Mouse (Mus musculus) erythroblast, adult 5-6 weeks (primary cell): Measurements from ENCODE around the gene Olfr577. TPM values are rescaled to one million over a fixed set of nuclear protein-coding genes. Genes with fewer than 3 reads are reported as not detected.
A peak's percentile ranks its signal among the peaks of the same experiment; 100 is the strongest.

Source experiments
- ATAC-seq: replicated peaks from 2 replicates; pipeline ENCODE4 v1.8.0; 2016; ENCODE audit warnings: moderate number of reproducible peaks, mild to moderate bottlenecking, moderate TSS enrichment, inconsistent platforms; ENCODE audit not compliant: poor library complexity, low FRiP score, severe bottlenecking
- total RNA-seq, 2 experiments: library from RNA; stranded (forward) in 1 of 2; stranded (reverse) in 1 of 2; fragments of 150-400 nt in 1 of 2; fragments of 200-764, 138-1000 nt in 1 of 2; gene quantifications; 2 replicates each; pipeline versions ENCODE4 v1.2.3 to v1.2.4; 2015 to 2017; ENCODE audit warnings: low replicate concordance in 2 of 2

The Olfr577 gene
- not detected in 2 replicates for total RNA-seq (2015; ENCODE audit: low replicate concordance)
- total RNA-seq (2017; ENCODE audit: low replicate concordance) = not detected in 2 replicates

GRCm38 (mm10) chr7:102975843-102976242 lies at the start of gene Olfr577:
Olfr577 (minus strand) TSS chr7:102975943.
- no peak for ATAC-seq

DNA sequence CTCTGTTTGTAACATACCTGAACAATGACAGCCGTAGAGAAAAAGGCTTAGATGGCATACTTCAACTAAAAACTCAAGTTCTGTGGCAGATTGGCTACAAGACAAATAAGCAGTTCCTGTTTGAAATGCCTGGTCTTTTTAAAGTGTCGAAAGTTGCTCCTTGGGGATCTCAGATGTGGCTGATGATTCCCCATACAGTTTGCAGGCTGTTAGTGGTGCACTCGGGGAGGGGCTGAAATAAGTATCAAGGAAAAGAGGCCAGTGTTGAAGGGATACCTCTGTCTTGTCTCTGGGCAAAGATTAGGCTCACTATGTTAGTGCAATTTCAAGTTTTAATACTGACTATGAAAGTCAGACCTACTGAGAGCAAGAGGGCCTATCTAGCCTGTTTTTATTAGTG lies 13.5 kb upstream of the Olfr577 start, which contains the start of gene Olfr578:
Olfr578 (minus strand) TSS at position 101 of the 400 bp plus-strand sequence.
- ATAC-seq = no peak

- no peak for ATAC-seq
These were observed 1.3 kb downstream of the Olfr577 start for GRCm38 (mm10) chr7:102974399-102974798.

- ATAC-seq = no peak
These were observed 13.4 kb downstream of the Olfr577 start, which contains the start of gene Olfr576 for GRCm38 (mm10) chr7:102962360-102962759. Olfr576 (plus strand) TSS chr7:102962660.

DNA sequence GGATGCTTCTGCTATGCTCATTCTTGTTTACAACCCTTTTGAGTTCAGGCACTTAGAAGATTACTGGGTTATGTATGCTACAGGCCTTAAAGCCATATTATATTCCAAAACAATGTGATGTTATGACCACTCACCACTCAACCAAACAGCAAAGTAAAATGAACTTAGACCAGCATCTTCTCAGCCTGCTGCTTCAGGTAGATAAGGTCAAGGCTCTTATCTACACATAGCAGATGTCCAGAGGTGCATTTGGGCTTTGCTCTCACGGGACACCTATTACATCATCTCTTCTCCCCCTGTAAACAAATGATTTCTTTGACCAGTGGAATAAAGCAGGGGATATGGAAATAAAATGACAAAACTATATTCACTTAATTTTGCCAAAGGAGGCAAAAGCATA lies 17.1 kb downstream of the Olfr577 start, which contains the start of gene Olfr575:
Olfr575 (minus strand) TSS at position 183 of the 400 bp plus-strand sequence.
- peak; percentile 69; the same call in 1 of the 2 replicates for ATAC-seq

DNA sequence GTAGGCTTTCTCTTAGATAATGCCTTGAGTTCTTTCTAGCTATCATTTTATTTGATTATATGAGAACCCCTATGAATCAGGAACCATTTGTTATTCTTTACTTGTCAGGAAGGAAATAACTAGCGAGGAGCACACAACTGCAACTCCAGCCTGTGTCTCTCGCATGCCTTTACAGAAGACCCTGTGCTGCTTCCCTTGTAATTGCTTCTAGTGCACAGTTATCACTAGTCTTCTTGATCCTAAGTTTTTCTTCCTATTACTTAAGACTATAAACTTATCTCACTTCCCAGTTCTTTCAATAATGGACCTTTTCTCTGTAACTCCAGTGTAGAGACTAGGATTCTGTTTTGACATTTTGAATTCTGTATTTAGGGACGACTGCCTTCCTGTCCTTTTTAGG lies 17.6 kb downstream of the Olfr577 start:
- ATAC-seq = no peak

DNA sequence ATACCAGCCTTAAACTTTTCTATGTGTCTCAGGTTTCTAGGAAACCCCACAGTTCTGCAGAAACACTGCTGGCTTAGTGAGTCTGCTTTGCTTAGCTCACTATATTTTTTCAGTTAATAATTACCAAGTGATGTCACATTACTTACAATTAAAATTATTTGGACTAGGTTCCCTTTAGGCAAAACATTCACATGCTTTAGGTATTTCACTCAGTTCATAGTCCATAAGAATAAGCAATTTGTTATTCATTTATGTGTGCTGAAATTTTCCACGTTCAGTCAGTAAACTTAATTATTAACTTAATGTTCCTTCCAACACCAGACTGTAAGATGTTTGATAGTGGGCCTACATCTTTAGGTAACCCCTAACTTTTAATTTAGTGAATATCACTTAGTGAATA lies 25.0 kb downstream of the Olfr577 start:
- ATAC-seq = no peak

- no peak for ATAC-seq
These were observed 27.6 kb downstream of the Olfr577 start, which contains the start of gene Olfr574 for GRCm38 (mm10) chr7:102948167-102948566. Olfr574 (plus strand) TSS chr7:102948467.

DNA sequence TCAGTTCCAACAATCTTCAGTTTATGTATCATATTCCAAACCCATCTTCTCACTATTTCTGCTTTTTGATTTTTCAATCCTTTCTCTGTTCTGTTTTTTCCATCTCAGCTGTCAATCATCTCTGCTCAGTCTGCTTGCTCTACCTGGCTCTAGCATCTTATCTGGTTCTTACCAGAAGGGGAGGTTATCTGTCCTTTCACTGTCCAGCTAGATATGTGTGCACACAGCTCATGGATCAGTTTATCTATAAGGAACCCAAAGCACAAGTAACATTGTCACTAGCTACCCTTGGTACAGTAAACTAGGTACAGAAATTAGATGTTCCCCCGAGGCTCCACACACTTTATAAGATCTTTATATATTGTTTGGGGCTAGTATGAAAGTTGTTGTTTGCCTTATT lies 32.3 kb downstream of the Olfr577 start:
- no peak for ATAC-seq

GRCm38 (mm10) chr7:102942475-102942874 lies 33.3 kb downstream of the Olfr577 start, which contains the start of gene Olfr573-ps1:
Olfr573-ps1 (minus strand) TSS chr7:102942575.
- ATAC-seq = no peak

DNA sequence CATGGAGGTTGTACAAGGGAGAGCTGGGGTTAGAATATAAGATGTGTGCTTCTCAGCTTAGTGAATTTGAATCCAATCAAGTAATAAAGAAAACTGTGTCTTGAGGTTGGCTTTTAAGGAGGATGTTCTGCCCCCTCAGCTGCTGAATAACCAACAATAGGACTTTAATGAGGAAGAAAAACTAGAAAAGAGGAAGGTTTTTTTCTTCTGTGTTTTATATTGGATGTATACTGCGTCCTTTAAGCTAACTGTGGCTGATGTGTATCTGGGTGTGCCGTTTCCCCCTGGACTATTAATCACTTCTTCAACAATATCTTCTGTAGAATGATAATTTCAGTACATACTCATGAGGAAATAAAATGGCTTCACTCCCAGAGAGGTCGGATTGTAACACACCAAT lies 48.6 kb downstream of the Olfr577 start:
- no peak for ATAC-seq

DNA sequence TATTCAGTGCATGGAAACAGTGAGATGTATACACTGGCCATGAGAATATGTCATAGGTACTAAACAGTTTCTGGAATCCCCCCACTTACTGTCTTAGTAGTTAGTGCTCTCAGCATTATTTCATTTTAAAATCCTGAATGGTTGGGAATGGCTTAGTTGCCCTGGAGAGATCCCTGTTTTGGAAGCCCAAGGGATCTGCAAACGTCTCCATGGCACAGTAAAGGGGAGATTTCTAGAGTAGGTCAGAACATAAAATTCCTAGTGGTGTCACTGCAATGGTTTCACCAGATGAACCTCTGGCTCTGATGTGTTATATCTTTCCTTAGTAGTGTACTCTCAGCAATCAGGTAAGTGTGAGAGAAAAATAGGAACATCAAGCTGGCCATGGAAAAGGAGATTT lies 51.6 kb downstream of the Olfr577 start, which contains the start of gene Olfr572:
Olfr572 (plus strand) TSS at position 301 of the 400 bp plus-strand sequence.
- ATAC-seq = no peak

Other genes starting within 250 kb of the Olfr577 start
- not detected in 2 replicates for gene Olfr559, start 248.5 kb downstream of the Olfr577 start, total RNA-seq (2015; ENCODE audit: low replicate concordance)
- gene Olfr559, start 248.5 kb downstream of the Olfr577 start, total RNA-seq (2017; ENCODE audit: low replicate concordance) = not detected in 2 replicates
- gene Olfr560, start 216.6 kb downstream of the Olfr577 start, total RNA-seq (2015; ENCODE audit: low replicate concordance) = not detected in 2 replicates
- gene Olfr560, start 216.6 kb downstream of the Olfr577 start, total RNA-seq (2017; ENCODE audit: low replicate concordance) = not detected in 2 replicates
- gene Olfr78, start 216.5 kb downstream of the Olfr577 start, total RNA-seq (2015; ENCODE audit: low replicate concordance) = not detected in 2 replicates
- not detected in 2 replicates for gene Olfr78, start 216.5 kb downstream of the Olfr577 start, total RNA-seq (2017; ENCODE audit: low replicate concordance)
- gene Olfr561, start 204.7 kb downstream of the Olfr577 start, total RNA-seq (2015; ENCODE audit: low replicate concordance) = not detected in 2 replicates
- not detected in 2 replicates for gene Olfr561, start 204.7 kb downstream of the Olfr577 start, total RNA-seq (2017; ENCODE audit: low replicate concordance)
- gene Olfr564, start 172.5 kb downstream of the Olfr577 start, total RNA-seq (2015; ENCODE audit: low replicate concordance) = not detected in 2 replicates
- not detected in 2 replicates for gene Olfr564, start 172.5 kb downstream of the Olfr577 start, total RNA-seq (2017; ENCODE audit: low replicate concordance)
- gene Olfr566, start 117.2 kb downstream of the Olfr577 start, total RNA-seq (2015; ENCODE audit: low replicate concordance) = not detected in 2 replicates
- gene Olfr566, start 117.2 kb downstream of the Olfr577 start, total RNA-seq (2017; ENCODE audit: low replicate concordance) = 0.77 TPM in 1 of 2 replicates, not detected in the other
- not detected in 2 replicates for gene Olfr568, start 98.8 kb downstream of the Olfr577 start, total RNA-seq (2015; ENCODE audit: low replicate concordance)
- gene Olfr568, start 98.8 kb downstream of the Olfr577 start, total RNA-seq (2017; ENCODE audit: low replicate concordance) = not detected in 2 replicates
- not detected in 2 replicates for gene Olfr569, start 85.1 kb downstream of the Olfr577 start, total RNA-seq (2015; ENCODE audit: low replicate concordance)
- gene Olfr569, start 85.1 kb downstream of the Olfr577 start, total RNA-seq (2017; ENCODE audit: low replicate concordance) = not detected in 2 replicates
- gene Olfr570, start 81.4 kb downstream of the Olfr577 start, total RNA-seq (2015; ENCODE audit: low replicate concordance) = not detected in 2 replicates
- gene Olfr570, start 81.4 kb downstream of the Olfr577 start, total RNA-seq (2017; ENCODE audit: low replicate concordance) = not detected in 2 replicates
- gene Olfr571, start 58.4 kb downstream of the Olfr577 start, total RNA-seq (2015; ENCODE audit: low replicate concordance) = not detected in 2 replicates
- gene Olfr571, start 58.4 kb downstream of the Olfr577 start, total RNA-seq (2017; ENCODE audit: low replicate concordance) = not detected in 2 replicates
- gene Olfr572, start 51.5 kb downstream of the Olfr577 start, total RNA-seq (2015; ENCODE audit: low replicate concordance) = not detected in 2 replicates
- gene Olfr572, start 51.5 kb downstream of the Olfr577 start, total RNA-seq (2017; ENCODE audit: low replicate concordance) = not detected in 2 replicates
- gene Olfr573-ps1, start 33.4 kb downstream of the Olfr577 start, total RNA-seq (2015; ENCODE audit: low replicate concordance) = not detected in 2 replicates
- not detected in 2 replicates for gene Olfr573-ps1, start 33.4 kb downstream of the Olfr577 start, total RNA-seq (2017; ENCODE audit: low replicate concordance)
- not detected in 2 replicates for gene Olfr574, start 27.5 kb downstream of the Olfr577 start, total RNA-seq (2015; ENCODE audit: low replicate concordance)
- not detected in 2 replicates for gene Olfr574, start 27.5 kb downstream of the Olfr577 start, total RNA-seq (2017; ENCODE audit: low replicate concordance)
- not detected in 2 replicates for gene Olfr575, start 17.2 kb downstream of the Olfr577 start, total RNA-seq (2015; ENCODE audit: low replicate concordance)
- gene Olfr575, start 17.2 kb downstream of the Olfr577 start, total RNA-seq (2017; ENCODE audit: low replicate concordance) = not detected in 2 replicates
- not detected in 2 replicates for gene Olfr576, start 13.3 kb downstream of the Olfr577 start, total RNA-seq (2015; ENCODE audit: low replicate concordance)
- 0.43 TPM in 1 of 2 replicates, not detected in the other for gene Olfr576, start 13.3 kb downstream of the Olfr577 start, total RNA-seq (2017; ENCODE audit: low replicate concordance)
- not detected in 2 replicates for gene Olfr578, start 13.4 kb upstream of the Olfr577 start, total RNA-seq (2015; ENCODE audit: low replicate concordance)
- gene Olfr578, start 13.4 kb upstream of the Olfr577 start, total RNA-seq (2017; ENCODE audit: low replicate concordance) = not detected in 2 replicates
- gene Olfr582, start 62.1 kb upstream of the Olfr577 start, total RNA-seq (2015; ENCODE audit: low replicate concordance) = not detected in 2 replicates
- gene Olfr582, start 62.1 kb upstream of the Olfr577 start, total RNA-seq (2017; ENCODE audit: low replicate concordance) = not detected in 2 replicates
- not detected in 2 replicates for gene Olfr583, start 75.4 kb upstream of the Olfr577 start, total RNA-seq (2015; ENCODE audit: low replicate concordance)
- not detected in 2 replicates for gene Olfr583, start 75.4 kb upstream of the Olfr577 start, total RNA-seq (2017; ENCODE audit: low replicate concordance)
- not detected in 2 replicates for gene Olfr584, start 105.9 kb upstream of the Olfr577 start, total RNA-seq (2015; ENCODE audit: low replicate concordance)
- not detected in 2 replicates for gene Olfr584, start 105.9 kb upstream of the Olfr577 start, total RNA-seq (2017; ENCODE audit: low replicate concordance)
- not detected in 2 replicates for gene Olfr585, start 121.8 kb upstream of the Olfr577 start, total RNA-seq (2015; ENCODE audit: low replicate concordance)
- gene Olfr585, start 121.8 kb upstream of the Olfr577 start, total RNA-seq (2017; ENCODE audit: low replicate concordance) = 2.2 TPM in 1 of 2 replicates, not detected in the other
- gene Olfr586, start 149.7 kb upstream of the Olfr577 start, total RNA-seq (2015; ENCODE audit: low replicate concordance) = not detected in 2 replicates
- 0.17 TPM in 1 of 2 replicates, not detected in the other for gene Olfr586, start 149.7 kb upstream of the Olfr577 start, total RNA-seq (2017; ENCODE audit: low replicate concordance)
- gene Olfr588-ps1, start 164.9 kb upstream of the Olfr577 start, total RNA-seq (2015; ENCODE audit: low replicate concordance) = not detected in 2 replicates
- gene Olfr588-ps1, start 164.9 kb upstream of the Olfr577 start, total RNA-seq (2017; ENCODE audit: low replicate concordance) = not detected in 2 replicates
- not detected in 2 replicates for gene Olfr589, start 180.4 kb upstream of the Olfr577 start, total RNA-seq (2015; ENCODE audit: low replicate concordance)
- gene Olfr589, start 180.4 kb upstream of the Olfr577 start, total RNA-seq (2017; ENCODE audit: low replicate concordance) = not detected in 2 replicates
- not detected in 2 replicates for gene Olfr591, start 202.4 kb upstream of the Olfr577 start, total RNA-seq (2015; ENCODE audit: low replicate concordance)
- gene Olfr591, start 202.4 kb upstream of the Olfr577 start, total RNA-seq (2017; ENCODE audit: low replicate concordance) = not detected in 2 replicates
- not detected in 2 replicates for gene Olfr592, start 208.9 kb upstream of the Olfr577 start, total RNA-seq (2015; ENCODE audit: low replicate concordance)
- gene Olfr592, start 208.9 kb upstream of the Olfr577 start, total RNA-seq (2017; ENCODE audit: low replicate concordance) = 0.70 TPM in 1 of 2 replicates, not detected in the other
- gene Olfr593, start 235.9 kb upstream of the Olfr577 start, total RNA-seq (2015; ENCODE audit: low replicate concordance) = not detected in 2 replicates
- gene Olfr593, start 235.9 kb upstream of the Olfr577 start, total RNA-seq (2017; ENCODE audit: low replicate concordance) = not detected in 2 replicates
- gene Olfr594, start 241.1 kb upstream of the Olfr577 start, total RNA-seq (2015; ENCODE audit: low replicate concordance) = not detected in 2 replicates
- gene Olfr594, start 241.1 kb upstream of the Olfr577 start, total RNA-seq (2017; ENCODE audit: low replicate concordance) = not detected in 2 replicates